Mouse (Mus musculus): ENCODE data around the gene Lonp2. TPM values are rescaled to one million over a fixed set of nuclear protein-coding genes. Genes with fewer than 3 reads are reported as not detected.

Gene Lonp2
- polyA plus RNA-seq, 1 experiment from 2014 or later: 85.5 TPM

DNA sequence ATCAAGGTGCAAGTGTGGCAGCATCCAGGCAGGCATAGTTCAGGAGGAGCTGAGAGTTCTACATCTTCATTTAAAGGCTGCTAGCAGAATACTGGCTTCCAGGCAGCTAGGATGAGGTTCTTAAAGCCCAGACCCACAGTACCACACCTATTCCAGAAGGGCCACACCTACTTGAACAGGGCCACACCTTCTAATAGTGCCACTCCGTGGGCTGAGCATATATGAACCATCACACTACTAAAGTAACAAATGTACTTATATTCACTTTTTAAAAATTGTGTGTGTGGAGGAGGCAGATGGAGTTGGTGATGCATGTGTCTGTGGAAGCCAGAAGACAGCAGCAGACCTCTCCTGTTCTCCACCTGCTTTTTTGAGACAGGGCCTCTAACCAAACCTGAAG, 70.2 kb downstream of the Lonp2 start:
- 87% methylated on average over 1 of the region's 1 CpGs for WGBS
- no peak for ATAC-seq
- Histone ChIP-seq H3K4me2 (ENCODE audit: low read length) (no peak overlapping the region), H3K36me3 (ENCODE audit: control insufficient read depth, insufficient read depth) (no peaks in the 10 kb centered on the region), H3K4me3 (replicated peaks; ENCODE audit: low read length) (no peak overlapping the region), H3K27me3 (replicated peaks; ENCODE audit: control insufficient read depth, insufficient read depth, low read length) (no peaks in the 10 kb centered on the region), H3K9ac (replicated peaks; ENCODE audit: low read depth, low read length) (no peak overlapping the region), H3K4me1 (replicated peaks; ENCODE audit: control insufficient read depth, insufficient read depth, low read length) (no peaks in the 10 kb centered on the region), H3K27ac (ENCODE audit: low read length) (no peak overlapping the region), H3K9me3 (ENCODE audit: control insufficient read depth, low read length) (no peaks in the 10 kb centered on the region)

DNA sequence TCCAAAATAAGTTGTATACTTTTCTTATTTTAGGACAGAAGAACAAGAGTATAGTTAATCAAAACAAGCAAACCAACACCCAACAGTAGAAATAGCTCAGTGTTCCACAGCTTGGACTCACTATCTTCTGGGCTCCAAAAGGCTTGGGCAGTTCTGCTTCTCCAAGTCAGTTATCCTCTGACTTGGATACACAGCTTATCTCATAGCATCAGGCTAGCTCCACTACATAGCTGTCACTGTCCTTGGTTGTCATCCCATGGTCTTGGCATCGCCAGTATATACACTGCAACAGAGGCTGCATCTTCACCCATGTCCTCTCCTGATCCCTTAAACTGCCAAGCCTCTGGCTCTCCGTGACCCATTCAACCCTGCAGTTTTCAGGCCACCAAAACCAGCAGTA, 71.9 kb downstream of the Lonp2 start:
- no peak overlapping the region for H3K4me3 ChIP-seq (replicated peaks; ENCODE audit: low read length)
- no peak overlapping the region for H3K4me2 ChIP-seq (ENCODE audit: low read length)
- no peaks in the 10 kb centered on the region for H3K27me3 ChIP-seq (replicated peaks; ENCODE audit: control insufficient read depth, insufficient read depth, low read length)
- no peaks in the 10 kb centered on the region for H3K4me1 ChIP-seq (replicated peaks; ENCODE audit: control insufficient read depth, insufficient read depth, low read length)
- WGBS: 88% methylated on average over 2 of the region's 2 CpGs
- ATAC-seq: no peak
- H3K9ac ChIP-seq (replicated peaks; ENCODE audit: low read depth, low read length): no peak overlapping the region
- 0 out of 2 replicates have a peak, but pooled peaks cover 3% of the 10 kb centered on the region for H3K36me3 ChIP-seq (ENCODE audit: control insufficient read depth, insufficient read depth)
- no peak overlapping the region for H3K27ac ChIP-seq (ENCODE audit: low read length)
- H3K9me3 ChIP-seq (ENCODE audit: control insufficient read depth, low read length): no peaks in the 10 kb centered on the region

DNA sequence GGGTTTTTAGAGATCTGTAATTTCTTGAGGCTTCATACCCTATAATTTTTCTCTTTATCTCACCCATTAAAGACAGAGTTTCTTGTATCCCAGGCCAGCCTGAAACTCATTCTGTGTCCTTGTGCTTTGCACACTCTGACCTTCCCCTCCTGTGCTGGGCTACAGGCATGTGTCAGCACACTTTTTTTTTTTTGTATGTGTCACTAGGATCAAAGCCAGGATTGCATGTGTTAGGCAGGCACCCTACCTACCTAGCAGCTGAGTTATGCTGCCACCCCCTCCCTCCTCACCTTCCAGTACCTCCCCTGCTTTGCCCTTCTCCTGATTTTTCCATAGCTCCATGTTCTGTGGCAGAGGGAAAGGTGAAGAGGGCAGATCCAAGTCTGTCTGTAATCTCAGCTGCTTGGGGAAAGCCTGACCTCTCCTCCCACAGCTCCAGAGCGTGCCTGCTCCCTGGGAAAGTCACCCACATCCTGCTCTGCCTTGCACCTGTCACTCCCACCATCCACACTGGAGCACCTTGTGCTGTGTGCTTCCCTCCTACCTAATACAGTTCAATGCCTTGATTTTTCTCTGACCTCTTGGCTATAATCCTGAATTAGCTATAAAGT, 75.1 kb downstream of the Lonp2 start:
- 93% methylated on average over 1 of the region's 1 CpGs for WGBS
- no peak overlapping the region for H3K4me3 ChIP-seq (replicated peaks; ENCODE audit: low read length)
- 0 out of 2 replicates have a peak, but pooled peaks cover 3% of the 10 kb centered on the region for H3K36me3 ChIP-seq (ENCODE audit: control insufficient read depth, insufficient read depth)
- no peak overlapping the region for H3K4me2 ChIP-seq (ENCODE audit: low read length)
- H3K4me1 ChIP-seq (replicated peaks; ENCODE audit: control insufficient read depth, insufficient read depth, low read length): no peaks in the 10 kb centered on the region
- H3K9ac ChIP-seq (replicated peaks; ENCODE audit: low read depth, low read length): no peak overlapping the region
- no peak for ATAC-seq
- no peaks in the 10 kb centered on the region for H3K27me3 ChIP-seq (replicated peaks; ENCODE audit: control insufficient read depth, insufficient read depth, low read length)
- no peak overlapping the region for H3K27ac ChIP-seq (ENCODE audit: low read length)
- H3K9me3 ChIP-seq (ENCODE audit: control insufficient read depth, low read length): no peaks in the 10 kb centered on the region

DNA sequence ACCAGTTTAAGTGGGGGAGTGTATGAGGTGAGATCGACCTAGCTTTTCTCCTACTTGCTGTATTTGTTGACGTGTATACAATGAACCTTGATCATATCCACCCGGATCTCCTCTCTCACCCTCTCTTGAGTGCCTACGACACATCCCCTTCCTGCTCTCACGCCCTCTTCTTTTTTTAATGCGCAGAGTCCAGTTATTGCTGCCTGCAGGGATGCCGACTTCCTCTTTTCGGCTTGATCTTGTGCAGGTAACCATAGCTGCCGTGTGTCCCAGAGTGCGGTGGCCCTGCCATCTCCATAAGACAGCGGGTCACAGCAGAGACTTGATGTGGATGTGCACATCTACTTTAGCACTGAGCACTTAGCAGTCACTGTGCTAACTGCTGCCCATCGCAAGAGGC, 75.6 kb downstream of the Lonp2 start:
- no peak overlapping the region for H3K27ac ChIP-seq (ENCODE audit: low read length)
- no peak for ATAC-seq
- no peaks in the 10 kb centered on the region for H3K9me3 ChIP-seq (ENCODE audit: control insufficient read depth, low read length)
- 0 out of 2 replicates have a peak, but pooled peaks cover 3% of the 10 kb centered on the region for H3K36me3 ChIP-seq (ENCODE audit: control insufficient read depth, insufficient read depth)
- WGBS: 95% methylated on average over 12 of the region's 12 CpGs
- no peak overlapping the region for H3K4me3 ChIP-seq (replicated peaks; ENCODE audit: low read length)
- H3K4me2 ChIP-seq (ENCODE audit: low read length): no peak overlapping the region
- H3K27me3 ChIP-seq (replicated peaks; ENCODE audit: control insufficient read depth, insufficient read depth, low read length): no peaks in the 10 kb centered on the region
- H3K4me1 ChIP-seq (replicated peaks; ENCODE audit: control insufficient read depth, insufficient read depth, low read length): no peaks in the 10 kb centered on the region
- H3K9ac ChIP-seq (replicated peaks; ENCODE audit: low read depth, low read length): no peak overlapping the region

DNA sequence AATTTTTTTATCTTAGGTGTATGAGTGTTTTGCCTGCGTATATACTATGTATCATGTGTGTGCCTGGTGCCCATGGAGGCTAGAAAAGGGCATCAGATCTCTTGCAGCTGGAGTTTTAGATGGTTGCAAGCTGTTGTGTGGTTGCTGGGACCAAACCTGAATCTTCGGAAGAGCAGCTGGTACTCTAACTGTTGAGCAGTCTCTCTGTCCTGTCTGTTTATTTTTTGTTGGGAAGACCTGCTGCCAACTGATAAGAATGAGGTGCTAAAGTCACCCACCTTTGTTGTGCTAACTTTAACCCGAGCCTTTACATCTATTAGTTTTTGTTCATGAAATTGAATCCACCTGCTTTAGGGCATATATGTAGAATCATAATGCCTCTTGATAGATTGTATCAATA, 78.6 kb downstream of the Lonp2 start:
- ATAC-seq: no peak
- Histone ChIP-seq H3K4me2 (ENCODE audit: low read length) (no peak overlapping the region), H3K27me3 (replicated peaks; ENCODE audit: control insufficient read depth, insufficient read depth, low read length) (no peaks in the 10 kb centered on the region), H3K4me3 (replicated peaks; ENCODE audit: low read length) (no peak overlapping the region), H3K36me3 (ENCODE audit: control insufficient read depth, insufficient read depth) (0 out of 2 replicates have a peak, but pooled peaks cover 3% of the 10 kb centered on the region), H3K9me3 (ENCODE audit: control insufficient read depth, low read length) (no peaks in the 10 kb centered on the region), H3K4me1 (replicated peaks; ENCODE audit: control insufficient read depth, insufficient read depth, low read length) (no peaks in the 10 kb centered on the region), H3K9ac (replicated peaks; ENCODE audit: low read depth, low read length) (no peak overlapping the region), H3K27ac (ENCODE audit: low read length) (no peak overlapping the region)
- 80% methylated on average over 3 of the region's 3 CpGs for WGBS

DNA sequence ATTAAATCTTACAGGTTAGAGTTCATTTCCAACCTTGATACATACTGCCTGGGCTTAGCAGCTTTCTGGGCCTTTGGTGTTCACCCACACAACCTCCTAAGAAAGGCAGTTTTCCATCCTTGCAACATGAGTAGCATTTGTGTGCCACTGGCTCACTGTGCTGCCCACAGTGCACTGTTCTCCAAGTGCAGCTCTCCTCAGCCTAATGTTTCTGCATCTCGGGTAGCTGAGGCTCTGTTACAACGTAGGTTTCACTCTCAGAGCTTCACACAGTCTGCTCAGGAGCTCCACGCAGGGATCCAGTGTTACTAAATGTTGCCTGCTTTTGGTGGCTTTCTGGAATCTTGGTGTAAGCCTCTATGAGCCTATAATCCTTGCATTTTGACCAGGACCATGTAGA, 81.5 kb downstream of the Lonp2 start:
- Histone ChIP-seq H3K4me2 (ENCODE audit: low read length) (no peak overlapping the region), H3K4me3 (replicated peaks; ENCODE audit: low read length) (no peak overlapping the region), H3K9ac (replicated peaks; ENCODE audit: low read depth, low read length) (no peak overlapping the region), H3K9me3 (ENCODE audit: control insufficient read depth, low read length) (no peaks in the 10 kb centered on the region), H3K27ac (ENCODE audit: low read length) (no peak overlapping the region), H3K36me3 (ENCODE audit: control insufficient read depth, insufficient read depth) (no peaks in the 10 kb centered on the region), H3K27me3 (replicated peaks; ENCODE audit: control insufficient read depth, insufficient read depth, low read length) (no peaks in the 10 kb centered on the region), H3K4me1 (replicated peaks; ENCODE audit: control insufficient read depth, insufficient read depth, low read length) (no peaks in the 10 kb centered on the region)
- WGBS: 89% methylated on average over 3 of the region's 3 CpGs
- no peak for ATAC-seq

DNA sequence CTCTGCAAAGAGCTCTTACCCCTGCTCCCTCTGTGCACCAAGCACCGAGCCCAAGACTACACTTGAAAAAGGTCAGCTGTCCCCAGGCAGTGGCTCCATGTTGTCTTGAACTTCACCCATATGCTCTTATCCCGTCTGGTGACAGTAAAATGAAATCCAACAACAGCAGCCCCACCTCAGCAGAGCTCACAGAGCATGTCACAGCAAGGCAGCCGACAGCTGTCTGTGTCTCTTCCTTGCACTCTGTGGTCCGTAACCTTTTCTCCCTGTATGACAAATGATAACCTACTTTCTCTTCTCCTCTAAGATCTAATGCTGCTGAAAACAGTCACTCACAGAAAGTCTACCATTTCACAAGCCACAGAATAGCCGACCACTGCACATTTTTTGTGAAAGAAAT, 82.9 kb downstream of the Lonp2 start:
- ATAC-seq: no peak
- no peaks in the 10 kb centered on the region for H3K27me3 ChIP-seq (replicated peaks; ENCODE audit: control insufficient read depth, insufficient read depth, low read length)

DNA sequence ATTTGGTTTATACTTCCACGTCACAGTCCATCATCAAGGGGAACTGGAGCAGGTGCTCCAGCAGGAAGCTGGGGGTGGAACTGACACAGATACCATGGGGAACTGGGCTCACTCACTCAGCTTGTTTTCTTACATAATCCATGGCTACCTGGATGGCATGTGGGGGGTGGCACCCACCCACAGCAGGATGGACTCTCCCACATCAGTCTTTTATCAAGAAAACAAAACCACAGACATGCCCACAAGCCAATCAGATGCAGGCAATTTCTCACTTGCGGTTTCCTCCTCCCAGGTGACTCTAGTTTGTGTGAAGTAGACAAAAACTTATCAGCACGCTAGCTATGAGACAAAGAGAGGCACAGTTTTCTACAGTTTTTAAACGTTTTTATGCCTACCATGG, 84.0 kb downstream of the Lonp2 start:
- Histone ChIP-seq H3K36me3 (ENCODE audit: control insufficient read depth, insufficient read depth) (no peaks in the 10 kb centered on the region), H3K27me3 (replicated peaks; ENCODE audit: control insufficient read depth, insufficient read depth, low read length) (no peaks in the 10 kb centered on the region), H3K27ac (ENCODE audit: low read length) (no peak overlapping the region), H3K9me3 (ENCODE audit: control insufficient read depth, low read length) (no peaks in the 10 kb centered on the region), H3K4me2 (ENCODE audit: low read length) (no peak overlapping the region), H3K4me1 (replicated peaks; ENCODE audit: control insufficient read depth, insufficient read depth, low read length) (peaks cover 8% of the 10 kb centered on the region), H3K4me3 (replicated peaks; ENCODE audit: low read length) (no peak overlapping the region), H3K9ac (replicated peaks; ENCODE audit: low read depth, low read length) (no peak overlapping the region)
- ATAC-seq: no peak
- WGBS: 74% methylated on average over 4 of the region's 4 CpGs

More for the DNA sequence above, 82.9 kb downstream of the Lonp2 start:
- Histone ChIP-seq H3K4me1 (replicated peaks; ENCODE audit: control insufficient read depth, insufficient read depth, low read length) (no peaks in the 10 kb centered on the region; the same call in 1 of the 2 replicates), H3K27ac (ENCODE audit: low read length) (no peak overlapping the region), H3K4me2 (ENCODE audit: low read length) (no peak overlapping the region), H3K4me3 (replicated peaks; ENCODE audit: low read length) (no peak overlapping the region), H3K9me3 (ENCODE audit: control insufficient read depth, low read length) (no peaks in the 10 kb centered on the region), H3K36me3 (ENCODE audit: control insufficient read depth, insufficient read depth) (no peaks in the 10 kb centered on the region), H3K9ac (replicated peaks; ENCODE audit: low read depth, low read length) (no peak overlapping the region)
- 87% methylated on average over 5 of the region's 5 CpGs for WGBS

DNA sequence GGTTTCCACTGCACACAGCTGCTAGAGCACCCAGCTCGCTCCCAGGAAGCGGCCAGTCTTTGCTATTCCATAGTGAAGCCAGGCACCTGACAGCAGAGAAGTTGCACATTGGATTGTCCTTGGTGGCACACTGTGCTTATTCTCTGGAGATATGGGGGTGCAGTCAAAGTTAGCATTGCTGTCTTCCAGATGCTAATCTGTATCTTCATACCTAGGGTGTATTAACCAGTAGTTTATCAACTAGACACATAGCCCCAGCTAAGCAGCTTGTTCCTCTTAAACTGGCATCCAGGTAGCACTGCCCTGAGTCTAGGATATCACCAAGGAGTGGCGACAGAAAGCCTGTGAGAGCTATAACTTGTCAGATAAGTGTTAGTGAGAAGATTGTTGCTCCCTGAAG, 88.8 kb downstream of the Lonp2 start:
- Histone ChIP-seq H3K4me2 (ENCODE audit: low read length) (no peak overlapping the region), H3K27ac (ENCODE audit: low read length) (peak overlapping the region; percentile 94), H3K9me3 (ENCODE audit: control insufficient read depth, low read length) (no peaks in the 10 kb centered on the region), H3K27me3 (replicated peaks; ENCODE audit: control insufficient read depth, insufficient read depth, low read length) (no peaks in the 10 kb centered on the region), H3K9ac (replicated peaks; ENCODE audit: low read depth, low read length) (no peak overlapping the region), H3K4me1 (replicated peaks; ENCODE audit: control insufficient read depth, insufficient read depth, low read length) (peaks cover 26% of the 10 kb centered on the region), H3K4me3 (replicated peaks; ENCODE audit: low read length) (no peak overlapping the region), H3K36me3 (ENCODE audit: control insufficient read depth, insufficient read depth) (peaks cover 2% of the 10 kb centered on the region; the same call in 1 of the 2 replicates)
- WGBS: 94% methylated on average over 3 of the region's 3 CpGs
- no peak for ATAC-seq

Data from forebrain, embryonic 16.5 days (tissue).